Mouse (Mus musculus) urinary bladder, adult 2 months (tissue): ENCODE measurements around the gene Fshb. TPM values are rescaled to one million over a fixed set of nuclear protein-coding genes. Genes with fewer than 3 reads are reported as not detected.

Experiments
- DNase-seq: peaks from one replicate; pipeline ENCODE4 v3.0.0; 2022; ENCODE audit warnings: low spot score
- polyA plus RNA-seq: library from polyadenylated mRNA; depleted of rRNA; stranded (reverse); fragments of >200 nt; gene quantifications from 2 replicates; pipeline ENCODE4 v1.2.3, GENCODE M21; 2012; rRNA removed

Gene Fshb
- polyA plus RNA-seq, result not detected in 2 replicates

GRCm38 (mm10) chr2:107059556-107059955 is at the start of gene Fshb:
Gene Fshb, minus strand, starts transcription at chr2:107059656.
- DNase-seq, result no peak

DNA sequence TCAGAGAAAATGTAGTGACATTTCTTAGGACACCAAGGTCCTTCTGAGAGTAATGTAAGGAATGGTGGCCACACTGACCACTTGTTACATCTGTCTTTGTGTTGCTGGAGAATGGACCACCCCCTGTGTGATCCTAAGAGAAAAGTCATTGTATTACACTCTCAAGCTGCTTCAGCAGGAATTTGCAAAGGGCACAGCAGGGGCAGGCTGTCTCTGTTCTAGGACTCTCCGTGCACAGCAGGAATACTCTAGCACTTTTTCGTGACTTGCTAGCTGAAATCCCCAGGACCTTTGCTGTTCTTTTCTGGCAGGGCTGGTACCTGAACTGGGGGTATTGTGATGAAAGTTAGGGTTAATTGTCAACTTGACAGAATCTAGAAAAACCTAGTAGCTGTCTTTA is 24.8 kb upstream of the Fshb start:
- no peak for DNase-seq

DNA sequence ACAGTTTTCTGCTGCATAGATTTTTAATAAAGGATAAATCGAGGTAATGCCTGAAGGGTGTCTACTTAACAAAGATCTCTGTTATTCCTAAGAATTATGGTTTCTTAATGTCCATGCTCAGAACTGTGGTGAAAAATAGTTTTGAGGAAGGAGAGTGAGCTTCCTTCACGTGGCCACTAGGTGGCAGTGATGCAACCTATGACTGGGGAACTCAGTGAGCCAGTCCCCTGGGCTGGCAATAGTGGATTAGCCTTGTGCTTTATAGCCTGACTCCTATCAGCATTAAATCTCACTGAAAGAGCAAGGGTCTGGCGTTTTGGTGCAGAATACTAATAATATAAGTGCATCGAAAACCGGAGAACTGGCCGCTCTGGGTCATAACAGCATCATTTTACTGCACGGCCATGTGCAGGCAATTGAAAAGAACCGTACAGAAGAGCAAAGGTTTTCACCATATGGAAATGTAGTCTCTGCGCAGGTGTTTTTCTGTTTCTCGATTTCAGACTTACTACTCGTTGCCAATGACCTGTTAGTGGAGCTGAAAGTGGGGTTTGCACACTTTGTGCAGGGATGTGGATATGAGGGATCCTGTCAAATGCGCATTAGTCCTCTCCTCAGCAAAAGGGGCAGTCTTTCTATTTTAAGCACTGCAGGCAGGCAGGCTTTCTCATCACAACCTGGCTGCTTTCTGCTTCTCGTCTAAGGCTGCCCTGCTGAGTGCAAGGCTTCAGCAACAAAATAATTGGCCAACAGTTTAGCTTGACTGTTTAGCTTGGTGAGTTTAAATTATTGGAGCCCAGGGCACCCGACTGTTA is 23.8 kb upstream of the Fshb start:
- no peak for DNase-seq

DNA sequence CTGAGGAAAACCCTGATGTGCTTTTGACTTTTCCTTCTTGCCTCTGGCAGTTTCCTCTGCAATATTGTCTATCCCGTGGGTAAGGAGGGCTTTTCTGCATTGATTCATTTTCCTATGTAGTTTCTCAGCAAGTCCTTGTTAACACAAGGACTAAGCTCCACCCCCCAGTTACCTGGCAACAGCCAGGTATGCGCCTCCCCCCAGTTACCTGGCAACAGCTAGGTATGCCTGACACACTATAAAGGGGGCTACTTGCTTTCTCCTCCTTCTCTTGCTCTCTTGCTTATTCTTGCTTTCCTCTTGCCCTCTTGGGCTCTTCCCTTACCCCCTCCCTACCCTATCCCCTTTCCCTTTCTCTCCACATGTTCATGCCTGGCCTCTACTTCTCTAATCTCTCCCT is 3.8 kb upstream of the Fshb start:
- no peak for DNase-seq

DNA sequence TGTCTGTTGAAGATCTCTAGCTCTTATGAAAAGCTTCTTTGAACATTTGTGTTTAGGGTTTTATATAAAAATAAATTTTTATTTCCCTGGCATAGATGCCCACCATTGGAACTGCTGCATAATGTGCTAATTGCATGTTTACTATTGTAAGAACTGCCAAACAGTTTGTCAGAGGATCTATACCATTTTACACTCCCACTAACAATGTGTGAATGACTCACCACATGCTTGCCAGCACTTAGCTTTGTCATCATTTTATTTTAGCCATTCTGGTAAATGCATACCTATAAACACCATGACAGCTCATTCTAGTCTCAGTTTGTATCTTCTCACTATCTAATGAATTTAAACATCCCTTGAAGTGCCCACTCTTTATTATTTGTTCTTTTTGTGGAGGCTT is 13.5 kb downstream of the Fshb start:
- DNase-seq, result no peak

DNA sequence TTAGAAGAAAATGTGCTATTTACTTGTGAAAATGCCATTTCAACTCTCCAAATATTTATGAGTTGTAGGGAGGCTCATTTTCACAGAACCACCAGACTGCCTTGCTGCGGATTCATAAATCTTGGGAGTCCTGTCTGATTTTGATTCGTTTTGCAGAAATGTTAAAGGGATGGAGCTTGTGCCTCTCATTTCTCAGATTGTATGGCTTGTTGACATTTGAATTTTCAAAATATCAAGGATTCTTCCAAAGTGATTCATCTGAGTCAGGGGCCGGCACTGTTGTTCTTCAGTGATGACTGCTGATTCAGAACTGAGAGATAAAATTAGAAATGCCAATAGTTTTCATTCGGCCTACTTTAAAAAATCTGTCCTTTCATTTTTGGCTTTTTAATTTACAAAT is 18.6 kb downstream of the Fshb start:
- no peak for DNase-seq

GRCm38 (mm10) chr2:107035980-107036379 is 23.5 kb downstream of the Fshb start:
- DNase-seq, result no peak

DNA sequence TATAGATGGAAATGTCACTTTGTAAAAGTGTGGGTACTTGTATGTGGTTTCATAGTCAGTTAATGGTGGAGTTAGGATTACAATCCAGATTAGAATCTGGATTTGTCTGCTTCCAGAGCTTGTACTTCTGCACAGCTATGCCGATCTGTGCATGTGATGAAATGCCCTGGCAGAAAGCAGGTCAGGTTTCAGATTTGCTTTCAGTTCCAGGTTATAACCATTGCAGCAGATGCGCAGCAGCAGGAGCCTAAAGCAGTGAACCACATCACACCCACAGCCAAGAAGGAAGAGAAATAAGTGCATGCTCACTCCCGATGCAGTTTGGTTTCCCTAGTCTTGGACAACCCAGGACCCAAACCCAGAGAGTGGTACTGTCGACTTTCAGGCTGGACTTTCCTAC is 34.8 kb downstream of the Fshb start:
- DNase-seq, result no peak

DNA sequence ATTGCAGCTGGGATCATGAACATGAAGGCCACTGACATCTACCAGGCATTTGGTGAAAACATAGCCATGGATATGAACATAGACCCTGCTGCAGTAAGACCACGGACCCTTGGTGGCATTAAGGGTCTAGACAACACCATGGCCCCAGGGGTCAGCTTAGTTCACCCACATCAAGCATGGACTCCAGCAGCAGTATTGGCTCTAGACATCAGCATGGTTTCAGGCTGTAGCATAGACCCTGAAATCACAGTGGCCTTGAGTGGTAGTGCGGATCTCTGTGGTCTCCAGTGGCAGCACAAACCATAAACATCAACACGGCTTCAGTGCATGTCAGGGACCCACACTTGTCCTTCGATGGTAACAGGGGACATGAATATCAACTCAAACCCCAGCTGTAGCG is 36.7 kb downstream of the Fshb start:
- DNase-seq, result no peak

- no peak for DNase-seq
These were observed 40.1 kb downstream of the Fshb start for GRCm38 (mm10) chr2:107019331-107019730.

GRCm38 (mm10) chr2:107013161-107013560 is 46.3 kb downstream of the Fshb start:
- DNase-seq, result no peak

- DNase-seq, result no peak
These were observed 47.1 kb downstream of the Fshb start for GRCm38 (mm10) chr2:107012318-107012717.

DNA sequence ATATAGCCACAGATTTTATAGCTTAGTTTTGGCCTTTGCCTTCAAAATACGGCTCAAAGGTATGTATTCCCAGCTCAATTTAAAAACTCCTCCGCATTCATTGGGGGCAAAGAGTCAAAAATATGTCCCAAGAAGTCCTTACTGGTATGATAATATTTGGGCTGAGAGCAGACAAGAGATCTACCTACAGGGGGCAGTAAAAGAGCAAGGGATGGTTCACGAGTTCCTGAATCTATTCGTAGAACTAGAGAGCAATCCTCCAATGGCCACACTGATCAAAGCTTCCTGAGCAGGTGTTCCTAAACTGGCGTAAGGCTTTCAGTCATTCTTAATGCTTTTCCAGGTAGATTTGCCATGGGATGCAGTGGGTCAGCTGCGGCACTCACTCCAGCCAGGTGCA is 49.3 kb downstream of the Fshb start:
- DNase-seq, result no peak

DNA sequence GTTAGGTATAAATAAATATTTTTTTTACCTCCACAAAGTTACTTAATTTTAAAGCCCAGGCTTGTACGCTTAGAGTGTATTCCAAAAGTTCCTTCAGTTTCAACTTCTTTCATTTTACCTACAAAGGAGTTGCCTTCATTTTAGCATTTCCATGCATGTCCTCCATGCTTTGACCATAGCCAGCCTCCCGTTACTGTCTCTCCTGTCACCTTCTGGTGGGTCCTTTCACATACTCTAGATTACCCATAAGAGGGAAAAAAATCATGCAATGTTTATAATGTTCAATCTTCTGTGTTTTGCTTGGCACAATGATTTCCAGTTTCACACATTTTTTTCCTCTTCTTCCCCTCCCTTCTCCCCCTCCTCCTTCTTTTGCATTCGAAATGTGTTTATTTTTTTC is 53.1 kb downstream of the Fshb start:
- no peak for DNase-seq

Other genes with a start within 250 kb of the Fshb start
- gene Arl14ep, start 85.2 kb downstream of the Fshb start, polyA plus RNA-seq, result 19.9 and 21.6 TPM in 2 replicates
- gene Kcna4, start 231.0 kb upstream of the Fshb start, polyA plus RNA-seq, result 0.01 TPM in 1 of 2 replicates, not detected in the other